Mouse (Mus musculus): ENCODE measurements at regions not wholly inside any gene's neighbourhood (a gene's known extent, or its start where the extent isn't known, plus 50 kb on each side); places are given as distances from the start of the nearest gene placed in this dataset.

DNA sequence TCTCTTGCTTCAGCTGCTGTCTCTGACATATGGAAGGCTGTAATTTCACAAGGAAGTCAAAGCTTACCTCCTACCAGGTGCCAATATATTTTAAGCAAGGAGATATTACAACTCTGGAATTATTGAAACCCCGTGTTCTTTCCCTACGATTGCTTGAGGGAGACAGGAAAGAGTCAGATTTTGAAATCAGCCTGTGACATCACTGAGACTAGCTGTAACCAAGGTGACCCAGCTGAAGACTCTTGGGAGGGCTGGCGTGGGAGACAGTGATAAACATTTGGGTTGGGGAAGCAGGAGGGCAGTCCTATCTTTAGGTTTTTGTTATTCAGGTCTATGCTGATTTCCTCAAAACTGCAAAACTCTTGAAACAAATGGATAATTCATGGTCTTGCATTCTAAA, 518.4 kb upstream of the Id2 start:
- DNase-seq (ENCODE audit: low spot score in 2 of 2): no peak

DNA sequence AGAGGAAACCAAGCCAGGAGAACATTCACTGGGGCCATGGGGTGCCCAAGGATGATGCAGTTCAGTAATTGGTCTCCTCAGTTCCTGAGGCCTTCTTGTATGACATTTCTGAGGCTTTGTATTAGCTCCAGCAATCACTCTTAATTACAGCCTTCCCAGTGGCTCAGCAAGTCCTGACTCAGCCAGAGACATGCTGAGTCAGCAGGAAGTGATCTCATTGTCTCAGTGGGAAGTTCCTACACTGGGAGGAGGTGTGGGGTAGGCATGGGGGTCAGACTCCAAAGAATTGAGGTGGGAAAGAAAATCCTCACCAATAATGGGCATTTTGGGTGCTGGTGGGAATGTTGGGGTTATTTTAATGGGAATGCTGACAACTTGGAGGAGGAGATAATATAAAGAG, 516.5 kb upstream of the Id2 start:
- no peak for DNase-seq (ENCODE audit: low spot score in 2 of 2)

DNA sequence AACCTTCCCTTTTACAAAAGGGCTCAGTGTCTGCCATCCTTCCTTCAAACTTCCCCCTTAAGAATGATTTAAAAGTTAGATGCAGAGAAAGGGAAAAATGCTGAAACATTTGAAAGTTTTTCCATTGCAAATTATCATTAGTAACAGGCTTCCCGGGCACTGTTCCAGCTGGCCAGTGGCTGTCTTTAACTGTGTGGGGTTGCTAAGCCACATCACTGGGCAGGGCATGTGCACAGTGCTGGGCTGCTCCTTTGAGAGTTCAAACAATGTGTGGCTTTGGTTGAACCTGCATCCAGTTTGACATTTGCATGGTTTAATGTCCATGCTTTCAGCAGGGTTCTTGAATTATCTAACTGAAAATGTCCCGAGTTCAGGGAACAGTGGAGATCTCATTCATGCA, 512.1 kb upstream of the Id2 start:
- DNase-seq (ENCODE audit: low spot score in 2 of 2): no peak

DNA sequence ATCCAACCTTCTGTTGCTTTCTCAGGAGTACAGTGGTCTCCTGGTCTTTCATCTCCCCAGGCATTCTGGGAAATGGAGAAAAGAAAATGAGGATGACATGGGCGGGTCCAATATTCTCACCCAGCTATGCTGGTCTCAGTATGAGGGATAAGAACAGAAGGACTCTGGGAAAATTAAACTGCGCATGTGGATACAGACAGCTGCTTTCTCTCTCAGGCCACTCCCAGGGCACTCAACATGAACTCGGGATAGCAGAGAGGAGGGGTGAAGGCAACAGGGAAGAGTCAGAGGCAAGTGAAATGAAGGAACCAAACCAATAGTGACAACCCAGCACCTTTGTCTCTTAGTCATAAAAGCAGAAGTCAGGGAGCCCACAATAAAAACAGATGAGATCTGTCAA, 508.5 kb upstream of the Id2 start:
- DNase-seq (ENCODE audit: low spot score in 2 of 2): no peak

DNA sequence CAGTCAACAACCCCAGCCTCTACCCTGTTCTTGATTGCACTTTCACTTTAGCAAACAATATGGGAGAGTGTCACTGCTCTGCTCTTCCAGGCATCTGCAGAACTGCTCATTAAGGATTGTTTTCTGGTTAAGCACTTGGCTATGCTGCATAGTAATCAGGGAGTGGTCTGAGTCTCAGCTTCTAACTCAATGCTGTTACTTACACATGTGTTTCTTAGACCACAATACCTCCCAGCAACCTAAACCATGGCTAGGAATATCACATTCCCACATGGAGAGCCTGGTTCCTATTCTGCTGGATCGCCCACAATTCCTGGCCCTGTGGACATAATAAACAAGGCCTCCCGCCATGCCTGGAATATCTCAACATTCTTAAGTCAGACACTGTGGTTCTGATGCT, 493.3 kb upstream of the Id2 start:
- DNase-seq (ENCODE audit: low spot score in 2 of 2): no peak

DNA sequence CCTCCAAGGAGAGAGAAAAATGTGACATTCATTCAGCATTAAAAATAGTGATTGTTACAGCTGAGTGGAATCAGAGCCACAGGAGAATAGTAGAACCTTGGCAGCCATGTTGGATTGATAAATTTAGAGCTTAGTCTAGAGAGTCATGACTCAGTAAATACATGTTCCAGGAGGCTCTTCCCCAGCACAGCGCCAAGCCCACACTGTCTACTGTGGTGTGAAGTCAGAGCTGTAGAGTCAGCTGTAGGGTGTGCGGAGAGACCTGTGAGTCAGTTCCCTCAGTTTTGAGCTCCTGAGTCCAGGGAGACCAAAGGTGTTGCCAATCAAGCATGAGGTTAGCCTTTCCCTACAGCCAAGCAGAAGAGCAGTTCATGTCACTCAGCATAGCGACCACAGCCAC, 488.8 kb upstream of the Id2 start:
- no peak for DNase-seq (ENCODE audit: low spot score in 2 of 2)

DNA sequence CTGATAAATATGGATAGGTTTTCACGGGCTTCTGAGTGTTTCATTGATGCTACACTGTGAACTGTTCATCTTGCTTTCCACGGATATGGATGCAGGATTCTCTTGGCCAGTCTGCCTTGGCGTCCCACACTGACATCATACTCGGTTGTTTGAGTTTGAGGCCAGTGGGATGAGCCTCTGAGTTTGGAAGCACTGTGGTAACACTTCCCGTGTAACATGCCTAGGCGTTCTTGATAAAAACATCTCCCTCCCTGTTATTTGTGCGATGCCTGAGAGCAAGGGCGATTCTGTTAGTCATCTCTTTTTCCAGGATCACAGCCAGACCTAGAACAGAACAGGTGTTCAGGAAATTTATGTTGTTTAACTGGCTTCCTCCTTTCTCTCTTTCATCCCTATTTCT, 482.5 kb upstream of the Id2 start:
- no peak for DNase-seq (ENCODE audit: low spot score in 2 of 2)

DNA sequence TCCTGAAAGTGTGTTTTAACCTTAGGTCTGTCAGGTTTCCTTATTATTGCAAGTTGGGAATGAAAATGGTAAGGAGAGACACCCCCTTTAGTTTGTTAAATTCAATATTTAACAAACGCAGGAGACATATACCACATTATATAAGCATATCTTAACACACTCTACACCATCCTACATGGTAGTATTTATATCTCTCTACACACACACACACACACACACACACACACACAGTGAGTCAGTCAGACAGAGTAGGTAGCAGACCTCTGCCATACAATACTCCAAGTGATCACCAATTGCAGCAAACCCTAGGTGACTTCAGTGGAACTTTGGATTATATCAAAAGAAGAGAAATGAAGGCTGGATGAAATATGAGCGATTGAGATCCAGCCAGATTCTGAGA, 468.2 kb upstream of the Id2 start:
- DNase-seq (ENCODE audit: low spot score in 2 of 2): no peak

DNA sequence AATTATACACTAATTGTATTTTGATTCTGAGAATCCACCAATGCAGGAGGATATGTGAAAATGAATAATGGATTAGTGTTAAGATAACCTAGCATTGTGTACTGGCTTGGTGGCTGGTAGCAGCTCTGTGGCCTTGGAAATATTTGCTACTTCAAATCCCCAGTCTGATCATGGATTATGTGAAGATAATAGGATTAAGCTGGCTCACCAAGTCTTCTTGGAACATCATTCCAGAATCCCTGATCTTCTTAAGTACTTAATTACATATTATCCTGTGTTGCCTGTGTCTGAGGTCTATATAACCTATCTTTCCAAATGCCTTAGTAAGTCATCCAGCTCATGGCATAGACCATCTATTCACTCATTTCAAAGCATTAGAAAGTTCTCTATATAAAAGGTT, 462.7 kb upstream of the Id2 start:
- no peak for DNase-seq (ENCODE audit: low spot score in 2 of 2)

DNA sequence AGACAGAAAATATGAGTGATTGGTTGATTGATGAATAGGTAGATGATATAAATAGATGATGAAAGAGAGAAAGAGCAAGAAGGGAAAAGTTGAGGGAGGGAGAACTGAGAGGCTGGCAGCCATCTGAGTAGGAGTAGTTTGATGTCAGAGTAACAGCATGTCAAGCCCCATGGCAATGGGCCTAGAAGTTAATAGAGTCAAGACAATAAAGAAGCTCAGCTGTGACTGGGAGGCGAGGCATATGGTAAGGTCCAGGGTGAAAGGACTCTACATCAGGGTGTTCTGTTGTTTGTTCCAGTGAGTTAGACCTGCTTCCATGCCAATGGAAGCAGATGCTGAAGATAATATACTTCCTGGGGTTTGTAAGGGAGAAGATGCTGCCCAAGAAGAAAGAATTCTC, 456.7 kb upstream of the Id2 start:
- no peak for DNase-seq (ENCODE audit: low spot score in 2 of 2)

DNA sequence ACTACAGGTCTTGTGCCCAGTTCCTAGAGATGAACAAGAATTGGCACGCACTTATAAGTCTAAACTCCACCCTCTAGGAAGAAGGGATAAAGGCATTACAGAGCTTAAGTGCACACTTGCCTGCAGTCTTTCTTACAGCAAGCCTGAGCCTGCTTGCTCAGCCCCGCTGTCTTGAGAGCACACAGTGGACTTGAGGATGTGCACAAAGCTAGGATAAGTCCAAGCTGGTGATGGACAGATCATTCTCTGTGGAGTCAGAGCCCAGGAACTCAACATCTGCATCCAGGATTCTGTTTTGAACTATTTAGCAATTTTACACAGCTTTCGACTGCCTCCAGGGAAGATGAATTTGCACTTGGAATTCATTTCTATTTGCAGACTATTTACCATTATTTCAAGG, 452.8 kb upstream of the Id2 start:
- DNase-seq (ENCODE audit: low spot score in 2 of 2): no peak

DNA sequence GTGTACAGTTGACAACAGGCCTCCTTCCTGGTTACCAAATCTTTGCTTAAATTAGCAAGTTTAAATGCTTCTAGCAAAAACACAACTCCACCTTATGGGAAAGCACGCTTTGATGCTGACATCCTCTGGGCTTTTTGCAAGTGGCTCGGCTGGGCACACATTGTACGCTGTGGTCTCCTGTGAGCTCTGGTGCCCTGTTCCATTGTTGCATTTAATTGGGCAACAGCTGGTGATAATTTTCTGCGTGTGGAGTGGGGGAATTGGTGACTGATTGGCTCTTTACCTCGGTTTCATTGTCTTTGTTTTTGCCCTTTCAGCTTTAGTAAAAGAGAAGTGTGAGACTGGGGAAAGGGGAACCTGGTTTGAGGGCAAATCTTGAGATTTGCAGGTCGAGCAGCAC, 447.3 kb upstream of the Id2 start:
- DNase-seq (ENCODE audit: low spot score in 2 of 2): no peak

DNA sequence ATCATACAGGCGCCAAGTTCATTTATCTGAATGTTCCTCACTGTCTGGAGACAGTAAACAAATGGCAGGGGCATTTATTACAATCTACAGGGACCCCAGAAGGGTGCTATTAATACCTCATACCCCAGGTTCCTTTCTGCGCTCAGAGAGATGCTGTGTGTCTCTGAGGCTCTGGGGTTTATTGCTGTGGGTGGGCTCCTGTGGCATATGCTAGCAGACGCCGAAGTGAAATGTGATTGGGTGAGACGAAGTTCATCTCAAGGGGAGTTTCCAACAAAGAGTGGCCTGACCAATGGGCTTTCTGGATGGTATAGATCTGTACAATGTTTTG, 437.6 kb upstream of the Id2 start:
- DNase-seq (ENCODE audit: low spot score in 2 of 2): no peak

DNA sequence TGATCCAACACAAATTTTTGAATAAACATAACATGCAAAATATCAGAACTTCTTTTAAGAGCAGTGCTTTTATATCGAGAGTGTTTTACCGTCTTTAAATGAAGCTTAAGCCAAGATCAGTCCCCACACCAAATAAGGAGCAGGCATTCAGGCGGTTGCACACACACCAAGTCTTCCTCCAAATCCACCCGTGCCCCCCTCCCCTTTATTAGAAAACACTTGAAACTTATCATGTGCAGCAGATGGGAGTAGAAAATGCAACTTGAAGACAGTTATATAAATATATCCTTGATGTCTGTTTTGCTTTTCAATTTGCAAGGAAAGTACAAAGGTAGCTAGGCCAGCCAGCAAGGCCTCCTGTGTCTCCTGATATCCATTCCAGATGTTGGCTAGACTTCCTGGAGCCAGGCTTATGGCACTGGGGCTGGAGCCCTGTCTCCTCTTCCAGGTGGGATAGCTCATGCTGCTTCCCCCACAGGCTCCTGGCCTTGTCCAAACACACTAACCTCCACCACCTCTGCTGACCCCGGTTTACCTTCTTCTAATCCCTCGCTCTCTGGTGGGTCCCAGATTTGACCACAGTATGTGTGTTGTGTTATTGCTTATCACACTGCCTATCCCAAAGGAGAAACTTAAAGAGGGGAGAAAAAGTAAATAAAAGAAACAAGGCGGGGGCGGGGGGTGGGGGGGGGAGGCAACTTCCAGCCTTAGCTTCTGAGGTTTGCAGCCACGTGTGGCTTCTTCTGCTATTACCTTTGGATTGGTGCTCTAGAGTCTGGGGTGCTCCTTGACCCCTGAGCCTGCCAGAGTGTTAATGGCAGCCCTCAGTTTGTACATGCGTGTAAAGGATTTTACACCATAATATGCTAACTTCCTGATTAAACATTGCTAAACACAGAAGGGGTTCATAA, 437.0 kb upstream of the Id2 start:
- DNase-seq (ENCODE audit: low spot score in 2 of 2): no peak

DNA sequence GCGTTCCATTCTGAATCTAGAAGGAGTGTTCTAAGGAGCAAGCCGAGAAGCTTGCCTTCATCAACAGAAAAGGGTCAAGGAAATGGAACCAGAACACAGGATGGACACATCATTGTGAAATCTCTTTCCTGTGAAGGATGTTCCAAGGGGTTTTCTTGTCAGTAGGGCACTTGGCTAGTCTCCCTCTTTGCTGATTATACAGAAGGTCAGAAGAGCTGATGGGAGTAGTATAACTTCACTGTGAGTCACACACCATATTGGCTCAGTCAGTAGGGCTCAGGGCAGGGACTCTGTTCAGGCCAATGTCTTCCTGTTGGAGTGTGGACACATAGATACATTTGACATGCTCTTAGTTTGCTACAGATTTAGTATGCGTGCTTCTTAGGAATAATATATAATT, 433.5 kb upstream of the Id2 start:
- DNase-seq (ENCODE audit: low spot score in 2 of 2): no peak

DNA sequence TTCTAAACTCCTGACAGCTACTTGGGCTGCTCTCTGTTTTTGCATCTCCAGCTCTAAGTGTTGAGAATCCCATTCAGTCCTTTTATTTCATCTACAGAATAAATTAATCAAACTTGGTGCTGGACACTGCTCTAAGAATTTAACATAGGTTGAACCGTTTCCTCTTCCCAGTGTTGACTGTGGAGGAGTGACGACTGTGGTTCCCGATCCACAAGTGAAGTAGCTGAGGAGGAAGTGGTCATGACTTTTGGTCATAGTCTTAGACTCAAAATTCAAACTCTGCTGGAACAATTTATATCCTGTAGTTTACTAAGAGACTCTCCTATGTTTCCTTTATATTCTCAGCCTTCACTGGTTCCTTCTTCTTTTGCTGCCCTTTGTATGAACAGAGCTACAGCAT, 432.6 kb upstream of the Id2 start:
- DNase-seq (ENCODE audit: low spot score in 2 of 2): no peak

DNA sequence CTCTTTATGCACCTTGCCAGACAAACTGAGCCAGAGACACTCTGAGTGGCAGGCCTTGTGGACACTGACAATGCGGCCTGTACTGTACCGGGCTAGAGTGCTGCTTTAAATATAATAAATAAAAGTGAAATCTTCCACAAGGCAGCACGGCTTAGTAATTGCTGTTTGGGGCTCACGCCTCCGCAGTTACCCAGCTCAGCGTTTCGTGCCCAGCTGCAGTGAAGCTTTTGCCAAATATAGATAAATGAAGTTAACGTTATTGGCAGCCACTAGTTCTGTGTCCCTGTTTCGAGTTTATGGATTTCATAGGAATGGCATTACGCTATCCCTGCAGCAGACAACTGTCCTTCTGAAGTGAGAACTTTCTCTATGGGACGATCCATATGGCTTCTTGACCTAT, 429.7 kb upstream of the Id2 start:
- no peak for DNase-seq (ENCODE audit: low spot score in 2 of 2)

DNA sequence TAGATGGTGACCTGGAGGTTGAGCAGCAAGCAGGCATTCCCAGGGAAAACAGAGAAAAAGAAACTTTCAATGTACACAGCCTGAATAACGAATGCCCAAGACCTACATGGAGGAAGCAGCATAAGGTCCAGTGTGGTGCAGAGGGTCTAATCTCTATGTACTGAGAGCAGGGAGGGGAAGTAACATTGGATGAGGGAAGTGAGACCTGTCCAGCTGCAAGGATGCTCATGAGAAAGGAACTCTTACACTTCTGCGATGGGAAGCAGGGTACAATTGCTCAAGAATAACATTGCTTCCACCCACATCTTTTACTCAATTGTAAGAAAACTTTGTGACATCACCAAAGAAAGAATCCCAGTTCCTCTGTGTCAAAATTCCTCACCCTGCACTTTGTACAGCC, 419.8 kb upstream of the Id2 start:
- no peak for DNase-seq (ENCODE audit: low spot score in 2 of 2)

DNA sequence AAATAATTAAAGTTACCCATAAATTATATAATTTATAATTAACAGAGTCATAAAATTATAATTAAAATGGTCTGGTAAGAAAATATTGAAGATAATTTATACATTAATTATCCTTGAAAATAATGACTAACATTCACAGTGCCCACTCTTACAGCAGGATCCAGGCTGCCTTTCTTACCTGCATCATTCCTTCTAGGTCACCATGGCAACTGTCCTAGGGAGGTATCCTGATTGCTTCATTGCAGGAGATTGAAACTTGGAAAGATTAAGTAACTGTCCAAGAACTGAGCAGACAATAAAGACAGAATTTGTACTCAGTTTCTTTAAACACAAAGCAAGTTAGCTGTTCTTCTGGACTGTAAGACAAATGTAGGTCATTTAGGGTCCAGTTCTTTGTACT, 416.7 kb upstream of the Id2 start:
- DNase-seq (ENCODE audit: low spot score in 2 of 2): no peak

DNA sequence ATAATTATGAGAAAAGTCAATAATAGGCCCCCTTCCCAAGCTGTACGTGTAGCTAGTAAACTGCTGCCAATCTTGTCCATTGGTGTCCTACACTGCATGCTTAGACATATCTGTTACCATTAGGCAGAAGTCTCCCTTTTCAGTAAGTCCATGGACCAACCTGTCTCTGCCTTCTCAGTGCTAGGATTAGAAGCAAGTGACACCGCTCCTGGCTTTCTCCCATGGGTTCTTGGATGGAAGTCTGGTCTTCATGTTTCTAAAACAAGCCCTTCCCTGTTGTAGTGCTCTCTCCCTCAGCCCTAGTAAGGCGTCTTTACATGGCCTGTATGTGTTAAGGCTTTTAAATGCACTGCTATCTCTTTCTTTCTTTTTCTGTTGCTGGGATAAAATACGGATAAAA, 412.7 kb upstream of the Id2 start:
- no peak for DNase-seq (ENCODE audit: low spot score in 2 of 2)

DNA sequence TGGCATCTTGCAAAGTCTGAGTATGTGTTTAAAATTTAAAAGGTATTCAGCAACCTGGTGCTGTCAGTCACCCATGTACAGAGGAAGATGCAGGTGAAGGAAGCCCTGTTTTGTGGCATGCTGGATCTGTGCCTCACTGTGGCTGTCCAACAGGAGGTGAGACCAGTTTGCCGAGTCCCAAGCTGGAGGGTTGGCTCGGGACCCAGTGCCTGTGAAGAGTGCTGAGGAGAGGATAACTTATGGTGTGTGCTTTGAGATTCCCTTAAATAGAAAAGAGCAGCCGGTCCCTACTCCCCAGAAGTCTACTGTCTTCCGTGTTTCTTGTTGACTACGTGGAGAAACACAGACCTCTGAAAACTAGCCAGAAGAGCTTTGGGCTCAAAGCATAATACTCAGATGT, 396.3 kb upstream of the Id2 start:
- no peak for DNase-seq (ENCODE audit: low spot score in 2 of 2)

DNA sequence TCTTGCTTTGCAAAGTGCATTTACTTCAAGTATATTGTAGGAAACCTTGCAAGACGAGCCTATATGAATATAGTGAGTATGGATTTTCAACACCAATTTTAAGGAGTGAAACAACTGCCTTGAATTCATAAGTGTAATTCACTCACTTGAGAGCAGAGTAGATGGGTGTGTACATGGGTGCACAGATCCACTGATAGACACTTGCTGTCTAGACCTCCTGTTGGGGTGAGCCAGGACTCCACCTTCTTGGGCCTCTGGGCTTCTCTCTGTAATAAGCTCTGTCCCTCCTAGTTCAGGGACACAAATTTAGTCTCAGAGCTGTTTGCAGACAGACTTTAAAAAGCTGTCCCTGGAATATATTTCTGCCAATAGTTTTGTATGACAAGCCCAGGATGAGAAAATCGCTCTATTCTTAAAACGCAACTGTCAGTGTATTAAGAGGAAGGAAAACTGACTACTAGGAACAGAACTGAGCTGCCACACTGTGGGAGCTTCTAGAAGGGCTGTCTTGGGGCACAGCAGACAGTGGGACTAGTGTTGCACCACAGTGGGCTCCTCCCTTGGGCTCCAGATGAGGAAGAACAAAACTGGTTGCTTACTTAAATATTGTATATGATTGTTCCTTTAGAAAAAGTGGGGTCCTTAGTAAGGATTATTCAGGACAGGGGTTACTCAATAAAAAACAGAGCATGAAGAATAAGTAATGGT, 395.7 kb upstream of the Id2 start:
- no peak for DNase-seq (ENCODE audit: low spot score in 2 of 2)

DNA sequence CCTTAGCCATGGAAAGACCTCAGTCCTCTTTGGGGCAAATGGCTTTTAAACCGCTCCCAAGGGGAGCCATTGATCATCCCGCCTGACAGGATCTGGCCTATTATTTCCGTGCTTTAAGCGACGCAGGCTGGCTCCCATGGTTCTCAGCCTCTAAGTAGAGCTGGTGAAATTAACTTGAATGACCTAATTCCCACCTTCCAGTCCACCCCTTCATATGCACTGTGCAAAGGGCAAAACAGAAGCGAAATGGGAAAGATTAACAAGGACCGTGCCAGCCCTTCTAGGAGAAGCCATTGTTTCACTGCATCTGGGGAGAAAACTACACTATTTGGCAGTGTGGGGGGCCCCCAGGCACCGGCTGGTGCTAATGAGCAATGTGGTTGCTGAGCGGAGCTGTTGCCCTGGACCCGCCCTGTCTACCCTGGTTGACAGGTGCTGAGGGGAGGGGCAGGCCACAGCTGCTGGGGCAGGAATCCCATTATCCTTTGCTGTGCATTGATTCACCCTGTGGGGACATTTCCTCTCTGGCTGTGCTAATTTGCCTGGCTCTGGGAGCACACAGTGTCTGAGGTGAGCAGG, 378.3 kb upstream of the Id2 start:
- no peak for DNase-seq (ENCODE audit: low spot score in 2 of 2)
